Comparison of ENCODE assay signal across 9 mouse cellular contexts in the genomic region with DNA sequence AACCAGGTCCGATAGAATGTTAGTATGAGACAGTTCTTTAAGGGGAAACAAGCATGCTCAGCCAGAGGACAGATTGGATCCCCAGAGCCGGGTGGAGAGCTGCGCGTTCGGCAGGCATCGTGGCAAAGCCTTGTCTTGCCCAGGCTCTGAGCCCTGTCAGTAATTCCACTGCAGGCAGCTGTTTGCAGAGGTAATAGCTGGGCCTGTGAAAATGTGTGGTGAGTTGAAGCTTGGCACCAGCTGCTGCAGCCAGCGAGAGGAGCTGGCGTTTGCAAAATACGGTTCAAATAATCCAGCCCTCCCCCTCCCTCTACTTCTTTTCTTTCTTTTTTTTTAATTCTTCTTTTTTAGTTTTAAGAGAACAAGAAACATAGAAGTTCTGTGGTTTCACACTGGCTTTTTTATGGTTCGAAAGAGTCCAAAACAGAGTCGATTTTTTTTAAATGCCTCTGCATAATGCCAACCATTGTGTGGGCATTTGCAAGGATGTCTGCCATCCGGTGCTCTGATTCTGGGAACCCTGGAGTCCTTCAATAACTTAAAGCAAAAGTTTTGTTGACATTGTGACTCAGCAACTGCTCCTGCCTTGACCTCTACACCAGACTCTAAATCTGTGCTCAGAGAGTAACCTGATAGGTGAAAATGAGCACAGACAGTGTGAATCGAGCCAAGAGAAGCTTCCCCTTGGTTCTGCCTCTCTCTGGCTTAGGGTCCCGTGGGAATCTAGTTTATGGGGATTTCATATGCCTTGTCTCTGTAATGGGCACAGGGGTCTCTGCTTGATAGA.
DNase-seq lines count a peak whose midpoint lies in the region; ATAC-seq lines count a peak whose summit lies in the region.
"Had no signal": no experiment of that assay in that cellular context is flagged by ENCODE, and none has a peak within 500 bp of the region (broad histone marks: within the 10 kb centered on the region; RNA-seq: fewer than 3 reads in every experiment).

No protein-coding gene starts in this region.

- H3K4me2 ChIP-seq in forebrain, embryonic 13.5 days, result no peak overlapping the region
- H3K4me2 ChIP-seq in midbrain, embryonic 13.5 days (replicated peaks), result no peak overlapping the region
- H3K4me2 ChIP-seq in kidney, embryonic 14.5 days (replicated peaks; ENCODE audit: low read depth, low read length), result no peak overlapping the region

- no peaks in the 10 kb centered on the region for H3K9me3 ChIP-seq in forebrain, embryonic 10.5 days
- no peaks in the 10 kb centered on the region for H3K9me3 ChIP-seq in forebrain, embryonic 13.5 days (replicated peaks)
- H3K9me3 ChIP-seq in midbrain, embryonic 10.5 days (replicated peaks), result no peaks in the 10 kb centered on the region
- H3K9me3 ChIP-seq in midbrain, embryonic 13.5 days, result no peaks in the 10 kb centered on the region
- H3K9me3 ChIP-seq in kidney, embryonic 14.5 days (ENCODE audit: control insufficient read depth, low read length), result no peaks in the 10 kb centered on the region

- no peak for ATAC-seq in forebrain, embryonic 13.5 days
- ATAC-seq in midbrain, embryonic 13.5 days, result no peak
- no peak for ATAC-seq in kidney, embryonic 14.5 days (ENCODE audit: low FRiP score, low TSS enrichment)

- WGBS in forebrain, embryonic 10.5 days, result 83% methylated on average over 14 of the region's 14 CpGs
- 59% methylated on average over 14 of the region's 14 CpGs for WGBS in forebrain, embryonic 13.5 days
- 77% methylated on average over 14 of the region's 14 CpGs for WGBS in midbrain, embryonic 10.5 days
- WGBS in midbrain, embryonic 13.5 days, result 72% methylated on average over 14 of the region's 14 CpGs
- 61% methylated on average over 14 of the region's 14 CpGs for WGBS in kidney, embryonic 14.5 days

- H3K9ac ChIP-seq in forebrain, embryonic 13.5 days, result no peak overlapping the region
- H3K9ac ChIP-seq in midbrain, embryonic 13.5 days (replicated peaks), result no peak overlapping the region
- H3K9ac ChIP-seq in kidney, embryonic 14.5 days (ENCODE audit: low read depth, low read length), result no peak overlapping the region

- H3K27me3 ChIP-seq in forebrain, embryonic 10.5 days (ENCODE audit: poor library complexity, severe bottlenecking), result peaks cover 5% of the 10 kb centered on the region
- H3K27me3 ChIP-seq in forebrain, embryonic 13.5 days, result 0 out of 2 replicates have a peak, but pooled peaks cover 2% of the 10 kb centered on the region
- peaks cover under 1% of the 10 kb centered on the region; the same call in 1 of the 2 replicates for H3K27me3 ChIP-seq in midbrain, embryonic 10.5 days (ENCODE audit: low read depth, poor library complexity, severe bottlenecking)
- H3K27me3 ChIP-seq in midbrain, embryonic 13.5 days, result no peaks in the 10 kb centered on the region
- no peaks in the 10 kb centered on the region; the same call in 1 of the 2 replicates for H3K27me3 ChIP-seq in kidney, embryonic 14.5 days (ENCODE audit: control insufficient read depth, insufficient read depth, low read length)

- no peaks in the 10 kb centered on the region for H3K36me3 ChIP-seq in forebrain, embryonic 10.5 days (replicated peaks)
- H3K36me3 ChIP-seq in forebrain, embryonic 13.5 days (ENCODE audit: poor library complexity, severe bottlenecking), result no peaks in the 10 kb centered on the region
- H3K36me3 ChIP-seq in midbrain, embryonic 10.5 days, result no peaks in the 10 kb centered on the region
- no peaks in the 10 kb centered on the region for H3K36me3 ChIP-seq in midbrain, embryonic 13.5 days
- no peaks in the 10 kb centered on the region for H3K36me3 ChIP-seq in kidney, embryonic 14.5 days (ENCODE audit: control insufficient read depth, insufficient read depth, low read length)

- no peak for DNase-seq in forebrain, embryonic 10.5 days (ENCODE audit: extremely low spot score, low spot score)
- DNase-seq in midbrain, embryonic 10.5 days (ENCODE audit: low spot score), result no peak
- peak; percentile 23 for DNase-seq in gastrocnemius, adult 18-20 months (ENCODE audit: low spot score)
- peak; percentile 22 to 43 for DNase-seq in right cerebral cortex, postnatal 36 days (ENCODE audit: low spot score in 2 of 2)
- no peak for DNase-seq in cerebellum, adult 11 months
- DNase-seq: layer of hippocampus, adult 9-11 months had no signal

- peaks cover 27% of the 10 kb centered on the region for H3K4me1 ChIP-seq in forebrain, embryonic 10.5 days
- H3K4me1 ChIP-seq in forebrain, embryonic 13.5 days, result peaks cover 23% of the 10 kb centered on the region
- peaks cover 15% of the 10 kb centered on the region for H3K4me1 ChIP-seq in midbrain, embryonic 10.5 days
- H3K4me1 ChIP-seq in midbrain, embryonic 13.5 days (replicated peaks), result peaks cover 8% of the 10 kb centered on the region
- H3K4me1 ChIP-seq in kidney, embryonic 14.5 days (ENCODE audit: control insufficient read depth, insufficient read depth, low read length), result no peaks in the 10 kb centered on the region

- H3K4me3 ChIP-seq in forebrain, embryonic 10.5 days, result no peak overlapping the region
- no peak overlapping the region for H3K4me3 ChIP-seq in forebrain, embryonic 13.5 days
- no peak overlapping the region for H3K4me3 ChIP-seq in midbrain, embryonic 10.5 days
- no peak overlapping the region for H3K4me3 ChIP-seq in midbrain, embryonic 13.5 days (replicated peaks)
- no peak overlapping the region for H3K4me3 ChIP-seq in kidney, embryonic 14.5 days (ENCODE audit: low read length)

- 0 out of 2 replicates have a peak overlapping the region, but pooled peaks have one; percentile 20 for H3K27ac ChIP-seq in forebrain, embryonic 10.5 days
- no peak overlapping the region for H3K27ac ChIP-seq in forebrain, embryonic 13.5 days
- peak overlapping the region; percentile 28; the same call in 1 of the 2 replicates for H3K27ac ChIP-seq in midbrain, embryonic 10.5 days (replicated peaks)
- no peak overlapping the region for H3K27ac ChIP-seq in midbrain, embryonic 13.5 days
- H3K27ac ChIP-seq in kidney, embryonic 14.5 days (ENCODE audit: low read depth, low read length), result no peak overlapping the region

Comparison
In these comparisons a context has a peak if more than half of its experiments do, and no peak if none do; other contexts are left out.
1. H3K27ac ChIP-seq: peak in forebrain, embryonic 10.5 days (single experiment) and midbrain, embryonic 10.5 days (single experiment); none in forebrain, embryonic 13.5 days (single experiment), midbrain, embryonic 13.5 days (single experiment) and kidney, embryonic 14.5 days (single experiment).
2. DNase-seq: peak in gastrocnemius, adult 18-20 months (single experiment) and right cerebral cortex, postnatal 36 days (2 of 2); none in forebrain, embryonic 10.5 days (single experiment), midbrain, embryonic 10.5 days (single experiment) and cerebellum, adult 11 months (single experiment).